Mouse (Mus musculus) lung, postnatal 0 days (tissue): ENCODE results near the gene Cd200r4. TPM values are rescaled to one million over a fixed set of nuclear protein-coding genes. Genes with fewer than 3 reads are reported as not detected.

Experiments
- ATAC-seq: fragments of 200-750 bp; cut with Nextera tagmentation; 2 replicates; pipeline ENCODE4 v1.8.0; 2017; ENCODE audit warnings: moderate library complexity
- DNase-seq: peaks from one replicate; pipeline ENCODE4 v3.0.0-alpha.2; 2016; ENCODE audit warnings: low spot score
- H3K27ac ChIP-seq: fragments of 300-500 bp; sonication (generic); 2 replicates; pipeline ENCODE4 v1.5.1; 2014; ENCODE audit warnings: antibody characterized with exemption, mild to moderate bottlenecking, low read length, mixed read lengths
- H3K27me3 ChIP-seq: fragments of 300-500 bp; sonication (generic); replicated peaks from 2 replicates; pipeline ENCODE4 v1.6.1; 2014; ENCODE audit warnings: low read length, mixed read lengths; ENCODE audit not compliant: insufficient read depth
- H3K36me3 ChIP-seq: fragments of 300-500 bp; sonication (generic); 2 replicates; pipeline ENCODE4 v1.6.1; 2014; ENCODE audit warnings: low read length, mixed read lengths; ENCODE audit not compliant: insufficient read depth
- H3K4me1 ChIP-seq: fragments of 300-500 bp; sonication (generic); 2 replicates; pipeline ENCODE4 v1.6.1; 2014; ENCODE audit warnings: antibody characterized with exemption, low read depth, low read length, mixed read lengths; ENCODE audit not compliant: insufficient read depth
- H3K4me2 ChIP-seq: fragments of 300-500 bp; sonication (generic); replicated peaks from 2 replicates; pipeline ENCODE4 v1.6.1; 2014; ENCODE audit warnings: low read depth, mild to moderate bottlenecking, low read length, moderate library complexity, mixed read lengths
- H3K4me3 ChIP-seq: fragments of 300-500 bp; sonication (generic); 2 replicates; pipeline ENCODE4 v1.5.1; 2014; ENCODE audit warnings: low read depth, low read length
- H3K9ac ChIP-seq: fragments of 300-500 bp; sonication (generic); replicated peaks from 2 replicates; pipeline ENCODE4 v1.6.1; 2014; ENCODE audit warnings: low read depth, mild to moderate bottlenecking
- H3K9me3 ChIP-seq: fragments of 300-500 bp; sonication (generic); 2 replicates; pipeline ENCODE4 v1.6.1; 2016; ENCODE audit warnings: low read length, mixed read lengths
- CTCF ChIP-seq: IDR thresholded peaks from 2 replicates; pipeline ENCODE4 v1.5.1; 2016; ENCODE audit warnings: antibody characterized with exemption, mild to moderate bottlenecking
- EP300 ChIP-seq: IDR thresholded peaks from 2 replicates; pipeline ENCODE4 v1.6.1; 2016; ENCODE audit warnings: antibody characterized with exemption, mild to moderate bottlenecking, control low read depth
- WGBS: fragments of 180-500 bp; shearing (Covaris S2); extraction: QIAGEN DNeasy Blood & Tissue Kit; methylation state at CpG from one replicate; pipeline ENCODE4 v1.1.7; 2014; 5-methylcytosine and 5-hydroxymethylcytosine counted together
- polyA plus RNA-seq: library from polyadenylated mRNA; unstranded; fragments of >200 nt; fragmentation: Nextera tagmentation; extraction: Ambion mirVana; gene quantifications from 2 replicates; pipeline ENCODE4 v1.2.1, GENCODE M21; 2015

Gene Cd200r4
- 0.75 and 0.80 TPM in 2 replicates for polyA plus RNA-seq

- Histone ChIP-seq H3K9me3 (no peaks in the 10 kb centered on the region), H3K4me1 (no peaks in the 10 kb centered on the region), H3K9ac (no peak within 1 kb of the TSS), H3K4me3 (no peak within 1 kb of the TSS), H3K27ac (no peak within 1 kb of the TSS), H3K36me3 (no peaks in the 10 kb centered on the region), H3K4me2 (no peak within 1 kb of the TSS), H3K27me3 (no peaks in the 10 kb centered on the region)
- TF ChIP-seq EP300 (no peak), CTCF (no peak)
- no peak for ATAC-seq
- 80% methylated on average over 3 of the region's 3 CpGs for WGBS
- no peak for DNase-seq
Observed at GRCm38 (mm10) chr16:44811544-44811943, at the start of gene Cd200r4. Gene Cd200r4 (plus strand): TSS chr16:44811733.

DNA sequence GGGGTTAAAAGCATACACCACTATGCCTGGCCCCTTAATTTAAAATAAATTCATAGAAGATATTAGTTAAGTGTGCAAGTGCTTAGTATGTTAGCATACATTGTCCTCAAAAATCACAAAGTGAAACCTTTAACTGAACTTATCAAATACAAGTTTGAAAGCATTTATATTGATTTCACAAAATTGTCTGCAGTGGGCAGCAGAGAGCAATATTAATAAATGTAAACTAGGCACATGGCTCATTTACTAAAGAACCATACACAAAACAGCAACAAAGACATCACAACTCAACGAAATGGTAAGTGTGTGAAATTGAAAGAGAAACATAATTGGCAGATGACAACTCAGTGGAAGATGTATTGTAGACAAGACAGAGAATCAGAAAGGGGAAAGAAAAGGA is 49.7 kb upstream of the Cd200r4 start:
- Histone ChIP-seq H3K27ac (no peak overlapping the region), H3K9me3 (no peaks in the 10 kb centered on the region), H3K27me3 (no peaks in the 10 kb centered on the region), H3K9ac (no peak overlapping the region), H3K4me1 (no peaks in the 10 kb centered on the region), H3K4me2 (no peak overlapping the region), H3K4me3 (no peak overlapping the region), H3K36me3 (no peaks in the 10 kb centered on the region)
- TF ChIP-seq CTCF: peak; percentile 51
- no peak for TF ChIP-seq EP300
- WGBS: 36% methylated on average over 1 of the region's 1 CpGs
- ATAC-seq: no peak
- DNase-seq: peak; percentile 22

- ATAC-seq (no peak), DNase-seq (no peak)
- Histone ChIP-seq H3K4me1 (no peaks in the 10 kb centered on the region), H3K9ac (no peak within 1 kb of the TSS), H3K4me2 (no peak within 1 kb of the TSS), H3K9me3 (no peaks in the 10 kb centered on the region), H3K27ac (no peak within 1 kb of the TSS), H3K4me3 (no peak within 1 kb of the TSS), H3K27me3 (no peaks in the 10 kb centered on the region), H3K36me3 (no peaks in the 10 kb centered on the region)
- no peak for TF ChIP-seq EP300
- no peak for TF ChIP-seq CTCF
- 63% methylated on average over 22 of the region's 22 CpGs for WGBS
Observed at GRCm38 (mm10) chr16:44765555-44766319, 45.8 kb upstream of the Cd200r4 start, which contains the start of gene Cd200r1. Gene Cd200r1 (plus strand): TSS chr16:44765736.

DNA sequence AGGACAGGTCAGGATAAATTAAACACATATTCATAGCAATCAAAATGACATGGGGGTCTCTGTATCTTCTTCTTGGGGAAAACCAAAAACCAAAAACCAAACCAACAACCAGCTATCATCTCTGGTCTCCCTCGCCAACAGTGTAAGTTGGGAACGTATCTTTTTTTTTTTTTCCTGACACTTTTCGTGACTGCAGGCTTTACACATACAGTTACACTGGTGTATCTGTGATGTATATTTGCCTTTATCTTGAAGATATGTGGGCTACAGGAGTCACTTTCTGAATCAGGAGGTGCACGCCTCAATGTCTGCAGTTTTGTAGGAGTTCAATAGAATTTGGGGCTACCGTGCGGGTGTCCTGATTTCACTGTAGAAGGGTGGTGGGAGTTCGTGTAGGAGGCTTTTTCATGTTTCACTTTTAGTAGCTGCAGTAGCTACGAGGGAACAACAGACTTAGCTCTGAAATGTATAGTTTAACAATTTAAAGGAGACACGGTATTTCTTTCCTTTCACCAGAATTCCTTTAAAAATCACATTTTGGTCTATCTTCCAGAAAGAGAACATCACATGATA is 45.1 kb upstream of the Cd200r4 start:
- no peaks in the 10 kb centered on the region for H3K36me3 ChIP-seq
- TF ChIP-seq CTCF: no peak
- no peak for TF ChIP-seq EP300
- H3K4me2 ChIP-seq: no peak overlapping the region

DNA sequence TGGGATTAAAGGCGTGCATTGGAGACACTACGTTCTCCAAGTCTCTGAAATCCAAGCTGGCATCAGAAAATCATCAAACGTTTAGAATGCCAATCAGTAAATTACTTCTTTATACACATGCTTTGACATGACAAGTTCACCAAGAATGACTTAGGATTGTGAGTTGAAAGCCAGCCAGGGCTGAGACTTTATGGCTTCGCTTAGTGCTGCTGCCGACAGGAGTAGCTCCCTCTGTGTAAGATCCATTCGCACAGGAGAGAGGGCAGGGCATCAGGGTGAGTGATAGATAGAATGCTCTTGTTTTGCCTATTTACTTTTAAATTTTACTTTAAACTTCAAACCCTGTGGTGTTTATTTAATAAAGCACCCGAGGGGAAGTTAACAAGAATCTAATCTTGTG is 44.0 kb upstream of the Cd200r4 start:
- no peak overlapping the region for H3K4me2 ChIP-seq
- TF ChIP-seq CTCF: no peak
- TF ChIP-seq EP300: no peak
- WGBS: 76% methylated on average over 7 of the region's 7 CpGs

More for the DNA sequence above, 45.1 kb upstream of the Cd200r4 start:
- no peak for DNase-seq
- Histone ChIP-seq H3K4me1 (no peaks in the 10 kb centered on the region), H3K4me3 (no peak overlapping the region), H3K27me3 (no peaks in the 10 kb centered on the region), H3K9me3 (no peaks in the 10 kb centered on the region), H3K9ac (no peak overlapping the region), H3K27ac (no peak overlapping the region)
- WGBS: 72% methylated on average over 9 of the region's 9 CpGs
- no peak for ATAC-seq

DNA sequence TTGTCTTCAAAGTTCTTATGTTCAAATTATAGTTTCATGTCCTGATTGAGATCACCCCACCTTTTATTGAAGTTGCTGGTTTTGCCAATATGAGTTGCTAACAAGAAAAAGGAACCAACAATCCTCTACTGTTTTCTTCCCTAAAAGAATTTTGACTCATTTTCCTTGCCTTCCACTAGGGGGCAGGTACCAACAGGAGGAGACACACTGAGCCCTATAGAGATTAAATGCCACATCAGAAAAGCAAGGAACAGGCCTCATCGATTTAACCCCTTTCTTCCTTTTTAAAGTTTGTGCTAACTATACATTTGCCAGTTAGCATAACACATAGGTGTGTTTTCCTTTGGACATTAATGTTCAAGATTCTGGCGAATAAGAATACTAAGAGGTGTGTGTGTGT is 43.6 kb upstream of the Cd200r4 start:
- H3K27ac ChIP-seq: no peak overlapping the region
- WGBS: 37% methylated on average over 2 of the region's 2 CpGs
- no peak overlapping the region for H3K4me3 ChIP-seq
- H3K4me2 ChIP-seq: no peak overlapping the region
- no peaks in the 10 kb centered on the region for H3K9me3 ChIP-seq
- ATAC-seq (no peak), DNase-seq (peak; percentile 82)
- TF ChIP-seq EP300 (no peak), CTCF (peak; percentile 86)
- no peaks in the 10 kb centered on the region for H3K36me3 ChIP-seq
- H3K27me3 ChIP-seq: no peaks in the 10 kb centered on the region
- H3K4me1 ChIP-seq: no peaks in the 10 kb centered on the region
- no peak overlapping the region for H3K9ac ChIP-seq

More for the DNA sequence above, 44.0 kb upstream of the Cd200r4 start:
- Histone ChIP-seq H3K4me3 (no peak overlapping the region), H3K9me3 (no peaks in the 10 kb centered on the region), H3K4me1 (no peaks in the 10 kb centered on the region), H3K36me3 (no peaks in the 10 kb centered on the region), H3K27me3 (no peaks in the 10 kb centered on the region), H3K27ac (no peak overlapping the region), H3K9ac (no peak overlapping the region)
- DNase-seq (no peak), ATAC-seq (no peak)
